Mouse (Mus musculus) Patski (cell line): ENCODE results near the gene Atad3a. TPM values are rescaled to one million over a fixed set of nuclear protein-coding genes. Genes with fewer than 3 reads are reported as not detected.
"Not testable (repeated sequence)": the region's sequence is repeated elsewhere in the genome, so short reads cannot be mapped to it uniquely, and the experiment has no call there.

Source experiments
- ATAC-seq: fragments of 100-300 bp; one replicate; pipeline ENCODE4 v1.8.0; 2021
- CTCF ChIA-PET: fragments of 350-600 bp; sonication (Branson Sonifier 250); formaldehyde crosslinking; loops from one replicate; lab custom pipeline; 2022; ENCODE audit warnings: inconsistent platforms; lab: Charles Lee
- POLR2A ChIA-PET: fragments of 350-600 bp; sonication (Branson Sonifier 250); formaldehyde crosslinking; loops from one replicate; lab custom pipeline; 2022; ENCODE audit warnings: antibody characterized with exemption, inconsistent platforms; lab: Charles Lee
- DNase-seq: peaks from one replicate; pipeline ENCODE4 v3.0.0-alpha.2; 2011; ENCODE audit warnings: low read depth, low spot score
- H3K27me3 ChIP-seq: fragments of 371-371 bp; one replicate; pipeline ENCODE4 v1.5.1; 2021
- CTCF ChIP-seq: fragments of 100-300 bp; IDR thresholded peaks from one replicate; pipeline ENCODE4 v1.5.1; 2021
- in situ Hi-C: fragments of 300-500 bp; cut with MboI; formaldehyde crosslinking; loops from 3 replicates; pipeline ENCODE4 v1.11.1; 2018; ENCODE audit warnings: low pct_unique_long_range_greater_than_20kb, mixed read lengths
- polyA plus RNA-seq: library from polyadenylated mRNA; unstranded; gene quantifications from one replicate; pipeline ENCODE4 v1.2.3, GENCODE M21; 2021

Atad3a gene
- polyA plus RNA-seq, 1 experiment from 2014 or later = 53.3 TPM

GRCm38 (mm10) chr4:155761356-155762099, 635 bp upstream of the Atad3a start:
- no peak for DNase-seq
- H3K27me3 ChIP-seq = no peaks in the 10 kb centered on the region
- peak; percentile 26 for ATAC-seq
- TF ChIP-seq CTCF = no peak
- ChIA-PET POLR2A (interaction anchor here (0.6 kb wide), 1 partner anchor 90 kb away, joined by 3 read pairs; no protein-coding TSS in a partner anchor), CTCF (interaction anchor here (1.0 kb wide), 1 partner anchor 22 kb away, joined by 3 read pairs; no protein-coding TSS in a partner anchor)
- in situ Hi-C loops = no loop called here

- no peak for ATAC-seq
- POLR2A ChIA-PET = interaction anchor here (0.6 to 2.4 kb wide), 2 partner anchors 16 to 55 kb away, joined by 3 to 6 read pairs; partner anchors contain the start of gene Ssu72
- TF ChIP-seq CTCF = no peak
- no peaks in the 10 kb centered on the region for H3K27me3 ChIP-seq
- DNase-seq = no peak
- CTCF ChIA-PET = interaction anchor here (1.2 to 2.0 kb wide), 3 partner anchors 10 to 22 kb away, joined by 4 read pairs; no protein-coding TSS in a partner anchor
- in situ Hi-C loops = no loop called here
Measured at GRCm38 (mm10) chr4:155759862-155760612, 856 bp downstream of the Atad3a start.

GRCm38 (mm10) chr4:155757011-155757410, 3.9 kb downstream of the Atad3a start:
- POLR2A ChIA-PET = no interaction called here
- CTCF ChIA-PET = no interaction called here
- TF ChIP-seq CTCF = no peak
- ATAC-seq = no peak
- no peaks in the 10 kb centered on the region for H3K27me3 ChIP-seq
- no peak for DNase-seq
- in situ Hi-C loops = no loop called here

GRCm38 (mm10) chr4:155746575-155747490, 14.1 kb downstream of the Atad3a start:
- ChIA-PET POLR2A (no interaction called here), CTCF (interaction anchor here (1.6 kb wide), 1 partner anchor 12 kb away, joined by 4 read pairs; no protein-coding TSS in a partner anchor)
- in situ Hi-C loops = no loop called here
- no peaks in the 10 kb centered on the region for H3K27me3 ChIP-seq
- no peak for TF ChIP-seq CTCF
- ATAC-seq (no peak), DNase-seq (no peak)

- CTCF ChIA-PET = interaction anchor here (1.6 kb wide), 1 partner anchor 13 kb away, joined by 4 read pairs; no protein-coding TSS in a partner anchor
- TF ChIP-seq CTCF = no peak
- no peaks in the 10 kb centered on the region for H3K27me3 ChIP-seq
- POLR2A ChIA-PET = no interaction called here
- in situ Hi-C loops = no loop called here
- ATAC-seq (no peak), DNase-seq (no peak)
Measured at GRCm38 (mm10) chr4:155746036-155746548, 14.8 kb downstream of the Atad3a start.

GRCm38 (mm10) chr4:155745136-155745535, 15.8 kb downstream of the Atad3a start:
- TF ChIP-seq CTCF = no peak
- ATAC-seq (no peak), DNase-seq (no peak)
- in situ Hi-C loops = no loop called here
- H3K27me3 ChIP-seq = no peaks in the 10 kb centered on the region
- ChIA-PET CTCF (interaction anchor here (0.6 to 1.6 kb wide), 2 partner anchors 14 to 240 kb away, joined by 3 to 4 read pairs; no protein-coding TSS in a partner anchor), POLR2A (no interaction called here)

GRCm38 (mm10) chr4:155744474-155744873, 16.4 kb downstream of the Atad3a start:
- ChIA-PET CTCF (no interaction called here), POLR2A (interaction anchor here (1.8 kb wide), 1 partner anchor 15 kb away, joined by 6 read pairs; no protein-coding TSS in a partner anchor)
- ATAC-seq (no peak), DNase-seq (no peak)
- TF ChIP-seq CTCF = no peak
- in situ Hi-C loops = no loop called here
- no peaks in the 10 kb centered on the region for H3K27me3 ChIP-seq

GRCm38 (mm10) chr4:155742684-155743083, 18.2 kb downstream of the Atad3a start:
- no peak for ATAC-seq
- ChIA-PET POLR2A (interaction anchor here (1.8 kb wide), 1 partner anchor 17 kb away, joined by 6 read pairs; no protein-coding TSS in a partner anchor), CTCF (no interaction called here)
- no peak for DNase-seq
- in situ Hi-C loops = no loop called here
- no peaks in the 10 kb centered on the region for H3K27me3 ChIP-seq
- no peak for TF ChIP-seq CTCF

GRCm38 (mm10) chr4:155740681-155741080, 20.2 kb downstream of the Atad3a start:
- H3K27me3 ChIP-seq, CTCF ChIA-PET, ATAC-seq, in situ Hi-C loops, POLR2A ChIA-PET, DNase-seq: not testable (repeated sequence)
